Mouse (Mus musculus): Measurements from ENCODE around the gene Sertm1. TPM values are rescaled to one million over a fixed set of nuclear protein-coding genes. Genes with fewer than 3 reads are reported as not detected.

Gene Sertm1
- 0.14 TPM in 1 of 2 replicates, not detected in the other for polyA plus RNA-seq (2014; fragmentation: Nextera tagmentation; extraction: Ambion mirVana)

- no peak within 1 kb of the TSS for H3K27ac ChIP-seq (ENCODE audit: low read depth, low read length)
- H3K4me1 ChIP-seq (ENCODE audit: control insufficient read depth, insufficient read depth, low read length) = peaks cover 5% of the 10 kb centered on the region; the same call in 1 of the 2 replicates
- WGBS = under 1% methylated on average over 37 of the region's 38 CpGs
- H3K9ac ChIP-seq (ENCODE audit: low read depth, low read length) = peak within 1 kb of the TSS; percentile 40; the same call in 1 of the 2 replicates
- H3K9me3 ChIP-seq (ENCODE audit: control insufficient read depth, low read length) = no peaks in the 10 kb centered on the region
- peak within 1 kb of the TSS; percentile 90 for H3K4me2 ChIP-seq (replicated peaks; ENCODE audit: low read depth, low read length)
- peak within 1 kb of the TSS; percentile 53 for H3K4me3 ChIP-seq (ENCODE audit: low read length)
- peak; percentile 98 for ATAC-seq (ENCODE audit: low FRiP score, low TSS enrichment)
- peaks cover 24% of the 10 kb centered on the region for H3K27me3 ChIP-seq (ENCODE audit: control insufficient read depth, insufficient read depth, low read length)
- no peaks in the 10 kb centered on the region for H3K36me3 ChIP-seq (ENCODE audit: control insufficient read depth, insufficient read depth, low read length)
These were observed at the start of gene Sertm1 for GRCm38 (mm10) chr3:54915643-54916071. Gene Sertm1 (minus strand): TSS chr3:54915887.

- Histone ChIP-seq H3K36me3 (ENCODE audit: control insufficient read depth, insufficient read depth, low read length) (no peaks in the 10 kb centered on the region), H3K4me1 (ENCODE audit: control insufficient read depth, insufficient read depth, low read length) (no peaks in the 10 kb centered on the region), H3K4me3 (ENCODE audit: low read length) (no peak overlapping the region), H3K4me2 (replicated peaks; ENCODE audit: low read depth, low read length) (no peak overlapping the region), H3K27ac (ENCODE audit: low read depth, low read length) (no peak overlapping the region), H3K27me3 (ENCODE audit: control insufficient read depth, insufficient read depth, low read length) (no peaks in the 10 kb centered on the region), H3K9ac (ENCODE audit: low read depth, low read length) (no peak overlapping the region), H3K9me3 (ENCODE audit: control insufficient read depth, low read length) (no peaks in the 10 kb centered on the region)
- WGBS = 76% methylated on average over 3 of the region's 3 CpGs
- ATAC-seq (ENCODE audit: low FRiP score, low TSS enrichment) = no peak
These were observed 49.3 kb upstream of the Sertm1 start for GRCm38 (mm10) chr3:54964948-54965506.

- H3K27me3 ChIP-seq (ENCODE audit: control insufficient read depth, insufficient read depth, low read length) = no peaks in the 10 kb centered on the region
- no peak overlapping the region for H3K27ac ChIP-seq (ENCODE audit: low read depth, low read length)
- no peaks in the 10 kb centered on the region for H3K4me1 ChIP-seq (ENCODE audit: control insufficient read depth, insufficient read depth, low read length)
- H3K36me3 ChIP-seq (ENCODE audit: control insufficient read depth, insufficient read depth, low read length) = no peaks in the 10 kb centered on the region
- H3K9me3 ChIP-seq (ENCODE audit: control insufficient read depth, low read length) = no peaks in the 10 kb centered on the region
- H3K9ac ChIP-seq (ENCODE audit: low read depth, low read length) = no peak overlapping the region
- no peak for ATAC-seq (ENCODE audit: low FRiP score, low TSS enrichment)
- WGBS = 75% methylated on average over 6 of the region's 6 CpGs
- H3K4me3 ChIP-seq (ENCODE audit: low read length) = no peak overlapping the region
- no peak overlapping the region for H3K4me2 ChIP-seq (replicated peaks; ENCODE audit: low read depth, low read length)
These were observed 27.6 kb upstream of the Sertm1 start for GRCm38 (mm10) chr3:54943067-54943810.

- no peaks in the 10 kb centered on the region for H3K36me3 ChIP-seq (ENCODE audit: control insufficient read depth, insufficient read depth, low read length)
- no peaks in the 10 kb centered on the region for H3K4me1 ChIP-seq (ENCODE audit: control insufficient read depth, insufficient read depth, low read length)
- WGBS = 80% methylated on average over 4 of the region's 4 CpGs
- no peak for ATAC-seq (ENCODE audit: low FRiP score, low TSS enrichment)
- no peaks in the 10 kb centered on the region for H3K9me3 ChIP-seq (ENCODE audit: control insufficient read depth, low read length)
- H3K9ac ChIP-seq (ENCODE audit: low read depth, low read length) = no peak overlapping the region
- H3K4me3 ChIP-seq (ENCODE audit: low read length) = no peak overlapping the region
- H3K27ac ChIP-seq (ENCODE audit: low read depth, low read length) = no peak overlapping the region
- H3K4me2 ChIP-seq (replicated peaks; ENCODE audit: low read depth, low read length) = no peak overlapping the region
- H3K27me3 ChIP-seq (ENCODE audit: control insufficient read depth, insufficient read depth, low read length) = no peaks in the 10 kb centered on the region
These were observed 18.8 kb upstream of the Sertm1 start for GRCm38 (mm10) chr3:54934535-54934934.

- H3K4me3 ChIP-seq (ENCODE audit: low read length) = no peak overlapping the region
- H3K9ac ChIP-seq (ENCODE audit: low read depth, low read length) = no peak overlapping the region
- no peak overlapping the region for H3K4me2 ChIP-seq (replicated peaks; ENCODE audit: low read depth, low read length)
- H3K27me3 ChIP-seq (ENCODE audit: control insufficient read depth, insufficient read depth, low read length) = no peaks in the 10 kb centered on the region
- WGBS = 86% methylated on average over 4 of the region's 4 CpGs
- no peaks in the 10 kb centered on the region for H3K4me1 ChIP-seq (ENCODE audit: control insufficient read depth, insufficient read depth, low read length)
- no peak overlapping the region for H3K27ac ChIP-seq (ENCODE audit: low read depth, low read length)
- H3K9me3 ChIP-seq (ENCODE audit: control insufficient read depth, low read length) = no peaks in the 10 kb centered on the region
- no peaks in the 10 kb centered on the region for H3K36me3 ChIP-seq (ENCODE audit: control insufficient read depth, insufficient read depth, low read length)
- no peak for ATAC-seq (ENCODE audit: low FRiP score, low TSS enrichment)
These were observed 16.9 kb upstream of the Sertm1 start for GRCm38 (mm10) chr3:54932599-54932998.

- no peaks in the 10 kb centered on the region for H3K36me3 ChIP-seq (ENCODE audit: control insufficient read depth, insufficient read depth, low read length)
These were observed 4.7 kb upstream of the Sertm1 start for GRCm38 (mm10) chr3:54920425-54920824.

GRCm38 (mm10) chr3:54914845-54915642 is 643 bp downstream of the Sertm1 start:
- Histone ChIP-seq H3K4me2 (replicated peaks; ENCODE audit: low read depth, low read length) (peak overlapping the region; percentile 90), H3K9ac (ENCODE audit: low read depth, low read length) (peak overlapping the region; percentile 40; the same call in 1 of the 2 replicates), H3K4me1 (ENCODE audit: control insufficient read depth, insufficient read depth, low read length) (peaks cover 5% of the 10 kb centered on the region; the same call in 1 of the 2 replicates), H3K27me3 (ENCODE audit: control insufficient read depth, insufficient read depth, low read length) (peaks cover 24% of the 10 kb centered on the region), H3K27ac (ENCODE audit: low read depth, low read length) (no peak overlapping the region), H3K36me3 (ENCODE audit: control insufficient read depth, insufficient read depth, low read length) (no peaks in the 10 kb centered on the region), H3K9me3 (ENCODE audit: control insufficient read depth, low read length) (no peaks in the 10 kb centered on the region), H3K4me3 (ENCODE audit: low read length) (peak overlapping the region; percentile 53)
- ATAC-seq (ENCODE audit: low FRiP score, low TSS enrichment) = peak; percentile 68
- 2% methylated on average over 31 of the region's 31 CpGs for WGBS

More at GRCm38 (mm10) chr3:54920425-54920824, 4.7 kb upstream of the Sertm1 start:
- WGBS = 71% methylated on average over 3 of the region's 3 CpGs
- Histone ChIP-seq H3K4me2 (replicated peaks; ENCODE audit: low read depth, low read length) (no peak overlapping the region), H3K27me3 (ENCODE audit: control insufficient read depth, insufficient read depth, low read length) (peaks cover 6% of the 10 kb centered on the region), H3K4me1 (ENCODE audit: control insufficient read depth, insufficient read depth, low read length) (no peaks in the 10 kb centered on the region), H3K9ac (ENCODE audit: low read depth, low read length) (no peak overlapping the region), H3K27ac (ENCODE audit: low read depth, low read length) (no peak overlapping the region), H3K9me3 (ENCODE audit: control insufficient read depth, low read length) (no peaks in the 10 kb centered on the region), H3K4me3 (ENCODE audit: low read length) (no peak overlapping the region)
- no peak for ATAC-seq (ENCODE audit: low FRiP score, low TSS enrichment)

- Histone ChIP-seq H3K27ac (ENCODE audit: low read depth, low read length) (no peak overlapping the region), H3K36me3 (ENCODE audit: control insufficient read depth, insufficient read depth, low read length) (no peaks in the 10 kb centered on the region), H3K4me2 (replicated peaks; ENCODE audit: low read depth, low read length) (no peak overlapping the region), H3K4me3 (ENCODE audit: low read length) (no peak overlapping the region), H3K9ac (ENCODE audit: low read depth, low read length) (no peak overlapping the region), H3K9me3 (ENCODE audit: control insufficient read depth, low read length) (no peaks in the 10 kb centered on the region), H3K27me3 (ENCODE audit: control insufficient read depth, insufficient read depth, low read length) (peaks cover 3% of the 10 kb centered on the region; the same call in 1 of the 2 replicates), H3K4me1 (ENCODE audit: control insufficient read depth, insufficient read depth, low read length) (no peaks in the 10 kb centered on the region)
- no peak for ATAC-seq (ENCODE audit: low FRiP score, low TSS enrichment)
- 67% methylated on average over 1 of the region's 1 CpGs for WGBS
These were observed 6.8 kb downstream of the Sertm1 start for GRCm38 (mm10) chr3:54908878-54909277.
